Mouse (Mus musculus) ovary, postnatal 36 days (tissue): ENCODE measurements around the gene Fgfr2.
A peak's percentile ranks its signal among the peaks of the same experiment; 100 is the strongest.

Experiments
- DNase-seq: peaks from one replicate; pipeline ENCODE4 v3.0.0; 2022; ENCODE audit warnings: low spot score, mixed read lengths

Fgfr2 gene

DNA sequence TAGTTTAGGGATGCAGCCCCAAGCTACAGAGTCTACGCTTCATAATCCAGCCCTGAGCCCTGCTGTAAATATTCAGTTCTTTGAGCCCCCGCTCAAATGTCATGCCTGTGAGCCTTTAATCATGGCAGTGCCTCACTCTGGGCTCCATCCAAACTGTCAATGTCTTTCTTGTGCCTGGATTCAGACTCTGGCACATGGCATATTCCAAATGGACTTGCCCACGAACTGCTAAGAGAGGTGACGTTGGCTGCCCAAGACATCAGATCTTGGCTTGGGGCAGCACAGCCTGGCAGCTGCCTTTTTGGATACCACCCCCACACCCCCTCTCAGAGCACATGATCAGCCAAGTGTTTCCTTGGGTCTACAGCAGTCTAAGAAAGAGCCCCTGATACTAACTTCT, 2902.5 kb downstream of the Fgfr2 start:
- no peak for DNase-seq

DNA sequence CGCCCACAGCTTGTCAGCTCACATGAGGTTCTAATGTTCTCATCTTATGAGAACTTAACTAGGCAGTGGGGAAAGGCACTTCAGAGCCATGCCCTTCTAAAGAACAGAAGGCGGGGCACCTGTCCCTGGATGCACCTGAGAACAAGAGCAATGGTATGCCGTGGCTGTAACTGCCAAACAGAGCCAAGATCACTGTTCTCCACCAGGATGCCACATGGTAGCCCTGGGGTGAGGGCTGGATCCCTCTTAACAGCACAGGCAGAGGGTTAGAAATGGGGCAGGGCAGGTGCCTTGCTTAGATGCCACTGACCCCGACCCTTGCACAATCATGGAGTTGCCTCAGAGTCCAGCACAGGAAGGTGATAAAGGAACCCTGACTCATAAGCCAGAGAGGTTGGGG, 2903.3 kb downstream of the Fgfr2 start:
- DNase-seq = no peak

DNA sequence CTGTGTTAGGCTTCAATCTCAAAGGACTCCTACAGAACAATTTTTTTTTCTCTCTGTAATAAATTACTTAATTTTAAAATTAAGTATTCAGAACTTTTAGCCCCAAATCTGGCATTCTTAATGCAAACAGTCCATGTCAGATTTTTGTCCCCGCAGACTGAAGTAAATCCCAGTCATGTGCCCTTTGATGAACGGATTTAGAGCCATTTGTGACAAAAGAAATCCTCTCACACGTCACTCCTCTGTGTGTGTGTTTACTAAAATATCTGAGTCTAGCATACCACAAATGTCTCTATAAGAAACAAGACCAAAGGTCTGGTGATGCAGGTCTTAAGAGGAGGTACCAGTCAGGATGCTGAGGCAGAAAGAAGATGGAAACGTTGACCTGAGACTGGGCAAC, 2906.9 kb downstream of the Fgfr2 start:
- no peak for DNase-seq

DNA sequence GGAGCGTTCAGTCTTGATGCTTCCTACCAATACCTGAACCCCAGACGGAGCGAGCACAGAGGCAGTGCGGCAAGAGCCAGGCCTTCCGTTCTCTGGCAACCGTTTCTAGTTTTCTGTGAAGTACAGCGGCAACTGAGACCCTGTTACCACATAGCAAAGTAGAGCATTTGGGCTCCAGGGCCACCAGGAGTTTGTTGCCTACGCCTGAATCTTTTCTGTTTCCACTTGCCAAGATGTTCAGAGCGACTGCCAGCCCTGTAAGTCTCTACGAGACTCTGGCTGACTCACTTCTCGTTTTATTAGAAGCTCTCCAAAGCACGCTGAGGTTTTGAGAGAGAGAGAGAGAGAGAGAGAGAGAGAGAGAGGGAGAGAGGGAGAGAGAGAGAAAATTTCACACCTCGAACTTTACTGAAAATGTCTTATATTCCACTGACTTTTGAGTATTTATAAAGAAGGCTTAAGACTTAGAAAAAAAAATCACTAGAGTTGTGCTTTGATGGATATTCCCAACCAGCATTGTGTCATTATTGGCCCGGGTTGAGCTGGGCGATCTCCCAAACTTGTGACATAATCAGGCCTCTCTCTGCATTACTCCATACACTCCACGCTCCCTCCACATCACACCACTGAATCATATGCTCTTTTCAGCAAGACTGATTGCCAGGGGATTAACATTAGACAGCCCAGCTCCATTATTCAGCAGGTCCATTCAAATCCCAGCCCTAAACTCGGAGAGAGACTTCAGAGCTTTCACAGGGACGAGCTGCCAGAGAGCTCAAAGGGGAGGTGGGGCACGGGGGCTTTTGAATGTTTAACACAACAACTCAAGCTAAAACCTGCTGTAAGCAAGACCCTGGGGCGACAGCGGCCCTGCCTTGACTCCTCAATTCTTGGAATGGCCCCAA, 2907.6 kb downstream of the Fgfr2 start:
- DNase-seq = peak; percentile 44

DNA sequence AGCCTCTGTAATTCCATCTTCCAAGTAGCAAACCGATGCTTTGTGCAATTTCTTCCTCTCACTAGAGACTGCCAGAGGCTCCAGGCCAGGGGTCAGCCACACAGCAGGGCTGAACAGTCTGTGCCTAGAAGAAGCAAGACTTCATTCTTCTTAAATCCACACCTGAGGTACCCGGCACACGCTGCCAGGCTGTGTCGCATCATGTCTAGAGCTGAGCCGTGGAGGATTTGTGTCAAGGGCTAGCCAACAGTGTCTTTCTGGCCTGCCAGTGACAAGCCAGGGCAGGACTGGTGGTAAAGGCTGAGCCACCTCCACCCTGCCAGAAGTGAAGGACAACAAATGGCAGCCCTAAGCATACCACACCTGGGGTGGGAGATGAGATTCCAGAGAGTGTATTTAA, 2910.0 kb downstream of the Fgfr2 start:
- no peak for DNase-seq

DNA sequence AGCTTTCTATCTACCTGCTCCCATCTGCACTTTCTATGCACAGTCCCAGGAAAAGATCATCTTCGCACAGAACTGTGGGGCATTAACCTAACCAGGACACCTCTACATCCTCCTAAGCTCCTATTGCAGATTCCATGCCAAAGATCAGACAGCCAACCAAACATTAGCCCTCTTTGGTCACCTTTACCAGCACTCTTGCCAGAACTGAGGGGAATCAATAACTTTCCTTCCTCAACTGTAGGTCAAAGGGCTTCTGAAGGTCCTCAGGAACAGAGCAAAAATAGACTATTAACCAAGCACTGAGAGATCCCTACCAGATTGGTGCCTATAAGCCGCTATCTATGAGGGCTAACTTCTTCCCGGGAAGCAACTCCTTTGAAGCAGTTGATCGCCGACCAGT, 2911.7 kb downstream of the Fgfr2 start:
- no peak for DNase-seq

DNA sequence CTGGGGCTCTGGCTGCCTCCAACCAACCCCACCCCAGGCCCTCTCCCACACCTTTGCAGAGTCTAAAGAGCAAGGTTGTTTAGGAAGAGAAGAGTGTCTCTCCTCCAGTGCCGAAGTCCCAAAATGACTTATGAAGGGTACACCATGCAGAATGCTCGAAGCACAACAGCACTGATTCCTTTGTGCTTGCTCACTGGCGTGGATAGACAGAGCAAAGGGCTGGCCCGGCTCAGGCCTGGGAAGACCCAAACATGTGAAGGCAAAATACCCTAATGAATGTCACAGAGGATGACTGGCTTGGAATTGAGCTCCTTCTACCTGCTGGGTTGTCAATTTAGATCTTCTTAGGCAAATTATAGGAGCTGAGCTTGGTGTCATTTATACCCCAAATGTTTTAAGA, 2914.5 kb downstream of the Fgfr2 start:
- no peak for DNase-seq

DNA sequence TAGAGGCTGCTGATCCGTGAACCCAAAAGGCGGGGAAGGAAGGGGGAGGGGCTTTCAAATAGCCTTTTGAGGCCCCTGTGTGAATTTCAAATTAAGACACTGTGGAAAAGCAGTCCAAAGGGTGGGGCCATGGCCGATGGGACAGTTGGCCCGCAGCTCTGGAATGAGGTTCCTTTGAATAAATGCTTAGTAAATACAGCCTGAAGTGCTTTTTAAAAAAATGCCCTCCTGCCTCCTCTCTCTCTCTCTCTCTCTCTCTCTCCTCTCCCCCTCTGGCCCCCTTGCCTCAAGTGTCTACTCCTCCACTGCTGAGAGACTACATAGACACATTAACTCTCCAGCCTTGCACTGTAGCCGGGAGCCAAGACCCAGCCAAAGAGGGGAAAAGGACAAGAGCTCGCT, 2917.0 kb downstream of the Fgfr2 start:
- no peak for DNase-seq

DNA sequence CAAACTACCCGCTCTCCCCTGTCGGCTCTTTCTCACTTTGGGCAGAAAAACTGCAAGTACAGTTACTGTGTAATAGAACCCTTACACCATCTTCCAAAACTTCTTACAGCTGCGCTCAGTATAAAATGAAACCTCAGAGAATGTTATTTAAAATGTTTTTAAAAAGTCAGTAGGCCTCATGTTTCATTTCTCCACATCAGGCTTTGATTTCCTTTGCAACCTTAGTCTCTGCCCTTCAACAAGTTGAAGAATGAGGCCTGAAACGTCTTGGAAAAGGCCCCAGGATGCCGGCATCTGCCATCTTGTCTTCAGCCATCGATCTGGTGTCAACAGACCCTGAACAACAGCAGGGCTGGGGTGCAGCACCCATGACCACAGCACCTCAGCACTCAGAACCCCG, 2918.0 kb downstream of the Fgfr2 start:
- DNase-seq = no peak

DNA sequence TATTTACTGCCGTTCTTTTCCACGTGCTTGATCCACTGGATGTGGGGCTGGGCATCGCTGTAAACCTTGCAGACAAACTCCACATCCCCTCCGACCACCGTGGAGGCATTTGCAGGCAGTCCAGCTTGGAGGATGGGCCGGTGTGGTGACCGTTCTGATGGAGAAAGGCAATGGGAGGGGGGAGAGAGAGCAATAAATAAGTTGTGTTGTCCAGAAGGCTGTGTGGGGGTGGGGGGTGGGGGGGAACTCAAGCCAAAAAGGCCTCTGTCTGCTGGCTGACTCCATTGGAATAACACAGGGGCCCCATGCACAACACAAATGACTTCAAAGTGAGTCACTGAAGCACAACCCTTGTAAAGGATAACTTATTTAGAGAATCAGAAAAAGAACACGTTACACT, 2922.1 kb downstream of the Fgfr2 start:
- no peak for DNase-seq

DNA sequence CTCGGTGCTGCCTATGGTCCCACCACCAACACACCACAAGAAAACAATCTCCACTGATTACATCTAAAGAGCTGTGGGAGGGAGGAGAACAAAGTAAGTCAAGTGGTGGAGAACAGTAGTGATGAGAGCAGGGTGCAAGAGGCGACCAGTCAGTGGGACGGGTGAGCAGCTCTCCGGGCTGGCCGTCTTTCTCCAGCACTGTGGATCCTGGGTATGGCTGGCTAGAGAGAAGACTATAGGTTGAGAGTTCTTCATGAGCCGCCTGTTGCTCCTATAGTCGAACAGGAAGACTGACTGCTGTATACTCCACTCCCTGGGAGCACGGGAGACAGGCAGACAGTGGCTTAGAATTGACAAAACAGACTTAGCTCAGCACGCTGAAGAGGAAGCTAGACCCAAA, 2923.2 kb downstream of the Fgfr2 start:
- DNase-seq = no peak

DNA sequence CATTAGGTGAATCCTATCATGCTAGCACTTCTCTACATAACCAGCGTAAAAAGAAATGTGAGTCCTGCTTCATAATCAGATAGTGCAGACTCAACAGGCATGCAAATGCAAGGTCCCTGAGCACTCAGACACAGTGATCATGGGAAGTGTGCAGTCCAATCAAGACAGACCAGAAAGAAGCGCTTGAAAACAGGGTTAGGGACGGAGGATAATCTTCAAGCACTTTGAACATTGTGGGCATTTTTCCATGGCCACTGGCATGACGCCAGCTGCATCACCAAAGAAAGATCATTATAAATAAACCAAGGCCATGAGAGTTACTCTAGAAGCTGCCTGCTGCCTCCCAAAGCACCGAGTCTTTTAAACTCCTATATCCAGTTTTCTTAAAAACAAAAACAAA, 2923.8 kb downstream of the Fgfr2 start:
- DNase-seq = peak; percentile 65

DNA sequence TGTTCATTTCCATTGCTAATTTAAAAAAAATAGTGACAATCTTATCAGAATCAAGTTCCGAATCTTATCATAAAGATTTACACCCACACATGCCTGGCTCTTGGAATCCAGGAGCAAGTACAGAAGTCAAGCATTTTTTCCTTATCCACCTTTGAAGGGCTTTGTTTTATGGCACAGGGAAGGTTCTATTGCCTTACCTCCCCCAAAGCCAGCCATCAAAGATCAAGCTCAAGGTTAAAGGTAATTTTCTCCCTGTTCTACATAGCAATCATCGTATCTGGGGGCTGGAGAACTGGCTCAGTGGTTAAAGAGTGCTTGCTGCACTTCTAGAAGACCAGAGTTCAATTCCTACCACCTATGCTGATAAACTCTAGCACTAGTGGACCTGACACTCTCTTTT, 2928.1 kb downstream of the Fgfr2 start:
- DNase-seq = no peak

DNA sequence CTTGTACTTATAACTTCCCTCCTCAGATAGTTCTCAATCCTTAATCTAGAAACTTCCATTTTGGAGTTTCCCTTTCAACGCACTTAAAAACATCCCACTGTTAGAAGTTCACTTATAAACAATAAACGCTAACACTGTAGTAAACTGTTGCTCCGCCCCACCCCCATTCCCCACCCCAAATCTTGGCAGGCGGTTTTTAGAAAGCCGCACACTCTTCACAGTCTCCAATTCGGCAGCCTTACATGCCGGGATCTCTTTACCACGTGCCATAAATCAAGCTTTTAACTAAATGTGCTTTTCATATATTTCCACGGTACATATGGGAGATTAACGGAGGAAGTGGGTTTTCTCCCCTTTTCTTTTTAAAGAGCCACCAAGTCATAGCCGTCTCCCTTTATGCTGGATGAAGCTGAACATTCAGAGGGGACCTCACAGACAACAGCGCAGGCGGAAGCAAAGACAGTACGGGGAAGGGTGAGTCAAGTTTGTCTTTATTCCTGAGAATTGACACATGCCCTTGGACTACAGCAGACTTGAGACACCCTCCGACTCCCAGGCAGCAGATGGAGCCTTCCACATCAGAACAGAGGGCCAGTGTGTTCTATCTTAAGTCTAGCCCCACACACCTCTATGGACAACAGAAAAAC, 2932.7 kb downstream of the Fgfr2 start:
- DNase-seq = no peak

DNA sequence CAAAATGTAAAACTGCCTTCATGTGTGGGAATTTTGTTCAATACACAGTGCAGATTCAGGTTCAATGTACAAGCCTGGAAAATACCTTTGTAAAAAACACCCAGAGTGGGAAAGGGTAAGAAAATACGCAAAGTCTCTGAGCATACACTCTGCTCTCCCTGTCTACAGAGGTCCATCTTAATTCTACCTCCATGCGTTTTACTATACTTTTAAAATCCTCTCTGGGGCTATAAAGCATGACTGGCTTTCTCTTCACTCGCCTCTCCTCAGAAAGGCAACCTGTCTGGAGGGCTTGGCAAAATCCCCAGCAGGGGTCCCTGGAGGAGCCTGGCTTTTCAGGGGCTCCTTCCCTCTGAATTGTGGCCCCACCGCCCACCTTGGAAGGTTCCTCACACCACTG, 2933.2 kb downstream of the Fgfr2 start:
- no peak for DNase-seq

DNA sequence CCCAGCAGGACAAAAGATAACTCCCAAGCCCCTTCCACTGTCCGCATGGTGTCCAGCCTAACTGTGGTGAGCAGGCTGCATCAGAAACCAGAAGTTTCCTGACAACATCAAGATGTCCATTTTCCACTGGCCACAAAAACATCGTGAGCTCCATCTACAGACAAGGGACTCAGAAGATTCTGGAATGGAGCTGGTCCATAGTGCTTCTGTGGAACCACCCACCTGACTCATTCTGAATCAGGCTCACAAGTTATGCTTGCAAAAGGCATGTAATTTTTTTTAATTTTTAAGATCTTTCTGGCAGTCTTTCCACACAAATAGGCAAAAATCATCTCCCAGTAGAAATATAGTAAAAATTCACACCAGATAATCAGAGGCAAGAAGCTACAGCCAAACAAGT, 2935.0 kb downstream of the Fgfr2 start:
- DNase-seq = no peak

DNA sequence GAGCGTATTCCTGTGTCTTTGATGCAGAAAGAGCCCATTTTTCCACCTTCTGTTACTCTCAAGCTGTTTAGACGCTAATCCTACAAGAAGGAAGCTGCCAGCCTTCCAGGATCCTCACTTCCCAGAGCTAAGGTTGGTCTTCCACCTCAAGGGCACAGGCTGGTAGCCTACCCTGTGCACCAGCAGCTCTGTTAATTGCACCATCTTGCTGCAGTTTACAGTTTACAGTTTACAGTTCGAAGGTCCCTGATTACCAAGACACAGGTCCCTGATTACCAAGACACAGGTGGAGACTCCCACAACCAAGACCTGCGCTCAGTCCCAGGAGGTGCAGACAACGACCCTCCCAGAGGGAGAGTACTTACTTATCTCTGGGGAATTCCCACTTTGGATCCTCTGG, 2938.3 kb downstream of the Fgfr2 start:
- DNase-seq = no peak

DNA sequence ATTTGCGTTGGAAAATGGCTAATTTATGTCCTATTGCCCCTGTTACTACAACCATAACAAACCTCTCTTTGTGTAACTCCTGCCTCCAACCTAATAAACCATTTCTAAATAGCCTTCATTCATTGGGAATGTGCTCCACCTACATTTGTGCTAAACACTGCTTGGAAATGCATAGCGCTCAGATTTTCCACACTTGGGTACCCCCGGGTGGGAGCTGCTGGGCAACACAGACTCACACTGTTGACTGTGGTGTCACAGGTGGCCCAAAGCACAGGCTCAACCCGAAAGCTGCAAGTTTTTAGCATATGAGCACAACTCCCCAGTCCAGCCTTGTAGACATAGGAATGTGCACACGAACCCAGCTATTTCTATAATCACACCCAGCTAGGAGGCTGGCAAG, 2939.2 kb downstream of the Fgfr2 start:
- no peak for DNase-seq

DNA sequence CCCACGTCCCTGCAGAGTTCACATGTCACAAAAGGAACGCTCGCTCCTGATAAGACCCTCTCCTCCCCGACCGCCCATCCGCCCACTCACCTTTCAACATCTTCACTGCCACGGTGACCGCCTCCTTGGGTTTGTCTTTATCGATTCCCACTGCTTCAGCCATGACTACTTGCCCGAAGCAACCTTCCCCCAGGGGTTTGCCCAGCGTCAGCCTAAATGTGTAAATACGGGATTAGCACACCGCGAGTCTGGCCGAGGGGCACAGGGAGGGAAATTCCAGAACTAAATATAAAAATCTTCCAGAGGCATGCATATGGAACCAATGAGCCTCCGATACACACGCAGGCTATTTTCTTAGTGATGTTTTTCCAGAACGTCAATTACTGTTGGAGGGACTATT, 2940.6 kb downstream of the Fgfr2 start:
- no peak for DNase-seq

DNA sequence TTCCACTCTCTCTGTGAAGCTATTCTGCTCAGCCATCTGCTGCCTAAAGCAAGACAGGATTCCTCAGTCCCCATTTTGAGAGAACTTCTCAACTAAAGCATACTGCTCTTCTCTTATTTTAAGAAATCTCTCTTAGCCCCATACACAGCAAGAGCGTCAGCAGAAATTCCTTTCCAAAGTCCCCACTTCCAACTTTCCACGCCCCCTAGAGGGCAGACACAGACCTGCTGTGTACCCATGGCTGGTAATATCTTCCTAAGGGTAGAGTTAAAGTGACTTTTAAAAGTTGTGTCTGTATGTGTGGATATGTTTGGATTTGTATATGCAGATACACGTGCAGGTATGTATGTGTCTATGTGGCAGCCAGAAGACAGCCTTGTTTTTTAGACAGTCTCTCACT, 2944.2 kb downstream of the Fgfr2 start:
- no peak for DNase-seq

DNA sequence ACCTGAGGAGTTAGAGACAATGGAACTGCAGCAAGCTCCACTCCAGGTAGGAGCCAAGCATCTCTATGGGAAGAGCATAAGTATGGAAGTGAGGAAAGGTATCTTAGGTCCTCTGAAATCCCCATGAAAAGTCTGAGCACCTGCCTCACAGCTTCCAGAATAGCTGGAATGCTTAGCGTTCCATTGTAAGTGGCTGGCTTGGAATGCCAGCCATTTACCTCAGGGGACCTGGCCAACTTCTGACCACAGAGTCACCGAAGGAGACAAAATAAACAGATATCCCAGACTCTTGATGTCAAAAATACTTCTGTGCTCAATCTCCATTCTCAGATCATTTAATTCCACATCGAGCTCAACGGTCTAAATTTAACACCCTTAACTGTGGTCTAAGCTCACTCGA, 2946.1 kb downstream of the Fgfr2 start:
- no peak for DNase-seq

DNA sequence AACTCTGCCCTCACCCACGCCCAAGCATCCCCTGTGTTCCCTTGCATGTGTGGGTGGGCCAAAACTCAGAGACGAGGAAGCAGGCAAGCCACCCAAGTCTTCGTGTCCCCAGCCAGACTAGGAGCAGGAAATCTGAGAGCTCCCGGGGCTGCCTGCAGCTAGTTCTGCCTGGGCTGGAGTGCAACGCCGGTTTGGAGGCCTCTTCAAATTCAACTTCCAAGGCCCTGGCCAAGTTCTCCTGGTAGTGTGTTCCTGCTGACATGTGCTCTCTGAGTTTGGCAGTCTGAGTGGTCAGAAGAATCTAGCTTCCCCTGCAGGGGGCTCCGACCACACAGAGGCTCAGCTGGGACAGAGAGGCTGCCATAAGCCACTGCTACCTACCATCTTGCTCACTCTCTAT, 2948.6 kb downstream of the Fgfr2 start:
- DNase-seq = peak; percentile 26

DNA sequence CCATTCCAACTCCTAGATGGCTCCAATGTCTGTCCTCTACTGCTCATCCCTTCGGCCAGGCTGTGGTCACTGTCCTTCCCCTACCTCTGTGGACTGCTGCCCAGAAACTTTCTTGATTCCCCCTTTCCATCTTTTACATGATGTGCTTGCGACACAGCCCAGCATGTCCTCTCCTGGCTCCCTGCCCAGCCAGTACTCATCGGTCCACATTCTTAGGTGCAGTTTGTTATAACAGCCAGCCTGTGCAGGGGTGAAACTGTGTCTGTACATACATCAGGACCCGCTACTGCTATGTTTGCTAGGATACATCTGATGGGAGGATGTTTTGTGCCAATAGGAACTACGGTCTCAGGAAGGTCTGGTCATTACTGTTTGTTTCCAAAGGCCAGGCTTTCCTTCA, 2949.2 kb downstream of the Fgfr2 start:
- no peak for DNase-seq

DNA sequence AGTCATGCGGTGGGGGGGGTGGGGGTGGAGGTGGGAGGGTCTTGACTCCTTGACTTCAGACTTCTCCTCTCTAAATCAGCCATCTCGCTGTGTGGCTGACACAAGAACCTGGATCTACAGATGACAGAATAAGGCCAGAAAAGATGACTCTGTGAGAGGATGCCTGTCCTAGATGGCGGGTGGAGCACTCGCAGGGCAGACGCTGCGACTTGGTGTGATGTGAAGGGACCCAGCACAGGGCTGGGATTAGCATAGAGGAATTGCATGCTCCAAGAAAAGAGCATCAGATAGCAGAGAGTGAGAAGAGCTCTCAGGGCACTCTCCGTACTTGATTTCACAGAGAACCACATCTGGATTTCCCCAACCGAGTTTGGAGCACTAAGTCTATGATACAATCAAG, 2953.0 kb downstream of the Fgfr2 start:
- DNase-seq = no peak
